Mouse (Mus musculus) liver, postnatal 0 days (tissue): Measurements from ENCODE around the gene Tll2. TPM values are rescaled to one million over a fixed set of nuclear protein-coding genes. Genes with fewer than 3 reads are reported as not detected.

ENCODE experiments used
- ATAC-seq: fragments of 200-750 bp; cut with Nextera tagmentation; 2 replicates; pipeline ENCODE4 v1.8.0; 2017; ENCODE audit warnings: mild to moderate bottlenecking, moderate library complexity
- DNase-seq: peaks from one replicate; pipeline ENCODE4 v3.0.0-alpha.2; 2016
- H3K27ac ChIP-seq: fragments of 300-500 bp; sonication (generic); 2 replicates; pipeline ENCODE4 v1.5.1; 2014; ENCODE audit warnings: antibody characterized with exemption, moderate library complexity, mild to moderate bottlenecking, low read depth
- H3K27me3 ChIP-seq: fragments of 300-500 bp; sonication (generic); 2 replicates; pipeline ENCODE4 v1.6.1; 2014; ENCODE audit warnings: low read length, control low read depth, mixed read lengths; ENCODE audit not compliant: insufficient read depth
- H3K36me3 ChIP-seq: fragments of 300-500 bp; sonication (generic); replicated peaks from 2 replicates; pipeline ENCODE4 v1.6.1; 2014; ENCODE audit warnings: mild to moderate bottlenecking, control low read depth, low read length, moderate library complexity, mixed read lengths; ENCODE audit not compliant: insufficient read depth
- H3K4me1 ChIP-seq: fragments of 300-500 bp; sonication (generic); 2 replicates; pipeline ENCODE4 v1.6.1; 2014; ENCODE audit warnings: antibody characterized with exemption, mild to moderate bottlenecking, control low read depth; ENCODE audit not compliant: insufficient read depth
- H3K4me2 ChIP-seq: fragments of 300-500 bp; sonication (generic); 2 replicates; pipeline ENCODE4 v1.6.1; 2014; ENCODE audit warnings: low read depth, mild to moderate bottlenecking, low read length, moderate library complexity, mixed read lengths
- H3K4me3 ChIP-seq: fragments of 300-500 bp; sonication (generic); 2 replicates; pipeline ENCODE4 v1.5.1; 2014; ENCODE audit warnings: low read depth, low read length
- H3K9ac ChIP-seq: fragments of 300-500 bp; sonication (generic); replicated peaks from 2 replicates; pipeline ENCODE4 v1.6.1; 2014; ENCODE audit warnings: mild to moderate bottlenecking, moderate library complexity
- H3K9me3 ChIP-seq: fragments of 300-500 bp; sonication (generic); 2 replicates; pipeline ENCODE4 v1.6.1; 2016; ENCODE audit warnings: mild to moderate bottlenecking, control low read depth, low read length, mixed read lengths
- CTCF ChIP-seq: sonication (generic); IDR thresholded peaks from 2 replicates; pipeline ENCODE4 v1.5.1; 2016; ENCODE audit warnings: antibody characterized with exemption, low read depth
- EP300 ChIP-seq: IDR thresholded peaks from 2 replicates; pipeline ENCODE4 v1.6.1; 2016; ENCODE audit warnings: antibody characterized with exemption, low read depth, mild to moderate bottlenecking
- WGBS: fragments of 180-500 bp; shearing (Covaris S2); extraction: QIAGEN DNeasy Blood & Tissue Kit; methylation state at CpG from one replicate; pipeline ENCODE4 v1.1.7; 2014; ENCODE audit not compliant: insufficient replicate concordance; 5-methylcytosine and 5-hydroxymethylcytosine counted together
- polyA plus RNA-seq: library from polyadenylated mRNA; unstranded; fragments of >200 nt; fragmentation: Nextera tagmentation; extraction: Ambion mirVana; gene quantifications from 2 replicates; pipeline ENCODE4 v1.2.1, GENCODE M21; 2015

Tll2 gene
- not detected in 2 replicates for polyA plus RNA-seq

DNA sequence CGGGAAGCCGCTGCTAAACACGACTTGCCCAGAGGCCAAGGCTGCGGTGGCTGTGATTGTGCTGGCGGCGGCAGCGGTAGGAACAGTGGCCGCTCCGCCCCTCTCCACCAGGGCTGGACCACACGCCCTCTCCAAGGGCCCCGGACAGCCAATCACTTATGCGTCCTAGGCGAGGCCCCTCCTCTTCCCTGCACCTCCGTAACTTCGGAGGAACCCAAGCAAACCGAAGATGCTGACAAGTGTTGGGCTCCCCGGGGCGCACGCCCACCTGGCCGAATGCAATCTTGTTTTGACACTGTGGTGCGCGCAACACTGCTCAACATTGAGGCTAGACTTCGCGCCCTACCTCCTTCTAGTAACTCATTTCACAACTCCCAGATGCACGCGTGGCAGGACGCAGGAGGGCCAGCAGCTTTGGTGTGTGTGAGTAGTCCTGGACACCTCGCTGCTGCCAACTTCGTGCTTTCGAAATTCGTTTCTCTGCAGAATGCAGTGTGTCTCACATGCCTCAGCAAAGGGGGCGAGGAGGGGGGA is at the start of gene Tll2:
Gene Tll2, minus strand, starts transcription at position 25 of the 534 bp plus-strand sequence.
- Histone ChIP-seq H3K4me1 (peaks cover 6% of the 10 kb centered on the region), H3K4me2 (peak within 1 kb of the TSS; percentile 53), H3K27me3 (peaks cover 30% of the 10 kb centered on the region), H3K4me3 (peak within 1 kb of the TSS; percentile 32), H3K27ac (no peak within 1 kb of the TSS), H3K36me3 (peaks cover 4% of the 10 kb centered on the region; the same call in 1 of the 2 replicates), H3K9me3 (no peaks in the 10 kb centered on the region), H3K9ac (no peak within 1 kb of the TSS; the same call in 1 of the 2 replicates)
- WGBS, result 2% methylated on average over 32 of the region's 32 CpGs
- peak; percentile 66 for ATAC-seq
- TF ChIP-seq CTCF (no peak), EP300 (no peak)
- DNase-seq, result peak; percentile 45

DNA sequence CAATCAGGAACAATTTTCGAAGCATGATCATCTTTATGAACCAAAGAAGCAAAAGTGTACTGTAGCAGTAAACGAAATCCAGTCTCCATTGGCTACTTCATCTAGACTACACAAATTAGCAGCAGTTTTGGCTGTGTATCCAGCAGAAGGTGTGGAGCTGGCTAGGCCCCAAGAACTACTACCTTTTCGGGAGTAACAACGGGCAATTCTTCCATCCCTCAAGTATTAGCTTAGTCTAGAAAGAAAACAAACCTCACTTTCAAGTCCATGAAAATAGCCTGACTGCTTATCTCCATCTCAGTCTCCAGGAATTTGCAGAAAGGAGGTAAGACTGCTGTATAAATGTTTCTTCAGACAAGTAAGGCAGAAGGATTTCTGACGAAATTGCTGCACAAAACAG is 47.9 kb upstream of the Tll2 start:
- DNase-seq (no peak), ATAC-seq (no peak)
- WGBS, result 74% methylated on average over 5 of the region's 5 CpGs
- Histone ChIP-seq H3K4me1 (peaks cover 9% of the 10 kb centered on the region; the same call in 1 of the 2 replicates), H3K9ac (no peak overlapping the region), H3K36me3 (peaks cover 18% of the 10 kb centered on the region), H3K4me3 (no peak overlapping the region), H3K27ac (no peak overlapping the region), H3K9me3 (no peaks in the 10 kb centered on the region), H3K27me3 (no peaks in the 10 kb centered on the region), H3K4me2 (no peak overlapping the region)
- no peak for TF ChIP-seq CTCF

DNA sequence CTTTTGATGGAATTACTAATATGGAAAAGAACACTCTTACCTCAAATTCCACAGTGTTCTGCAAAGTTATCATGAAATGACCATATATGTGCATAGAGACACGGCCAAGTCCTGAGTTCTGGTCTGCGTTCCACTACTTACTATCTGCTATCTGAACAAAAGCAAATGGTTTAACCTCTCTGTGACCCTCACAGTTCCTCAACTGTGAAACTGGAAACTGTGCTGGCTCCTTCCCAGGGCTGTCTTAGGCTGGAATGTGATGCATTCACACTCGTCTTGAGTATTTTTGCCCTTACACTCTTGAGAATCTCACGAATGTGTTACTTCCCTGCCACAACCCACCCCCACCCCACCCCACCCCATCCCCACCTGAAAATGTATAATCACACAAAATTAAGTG is 42.3 kb upstream of the Tll2 start:
- WGBS, result 73% methylated on average over 4 of the region's 4 CpGs
- Histone ChIP-seq H3K27me3 (no peaks in the 10 kb centered on the region), H3K4me1 (no peaks in the 10 kb centered on the region), H3K9me3 (no peaks in the 10 kb centered on the region), H3K9ac (no peak overlapping the region), H3K27ac (no peak overlapping the region), H3K36me3 (peaks cover 35% of the 10 kb centered on the region), H3K4me2 (no peak overlapping the region), H3K4me3 (no peak overlapping the region)
- TF ChIP-seq CTCF (no peak), EP300 (no peak)
- DNase-seq (no peak), ATAC-seq (no peak)

DNA sequence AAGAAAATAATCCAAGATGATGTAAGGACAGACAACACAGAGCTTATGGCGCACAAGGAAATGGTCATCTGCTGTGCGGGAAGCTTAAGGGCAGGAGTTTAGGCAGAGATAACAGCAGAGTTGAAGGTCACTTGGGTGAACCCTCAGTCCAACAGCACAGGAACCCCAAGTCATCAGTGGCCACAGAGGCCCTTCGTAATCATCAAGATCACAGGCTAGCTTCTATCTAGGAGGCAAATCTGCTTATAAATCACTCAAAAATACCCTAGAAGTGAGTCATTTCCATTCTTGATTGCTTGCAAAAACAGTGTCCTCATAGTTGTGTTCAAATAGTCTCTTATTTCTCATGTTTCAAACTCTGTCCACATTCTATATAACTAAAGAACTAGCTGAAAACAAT is 41.6 kb upstream of the Tll2 start:
- no peak for ATAC-seq
- Histone ChIP-seq H3K4me1 (no peaks in the 10 kb centered on the region), H3K9me3 (no peaks in the 10 kb centered on the region), H3K4me3 (no peak overlapping the region), H3K36me3 (peaks cover 39% of the 10 kb centered on the region), H3K9ac (no peak overlapping the region), H3K27me3 (no peaks in the 10 kb centered on the region), H3K27ac (no peak overlapping the region), H3K4me2 (no peak overlapping the region)
- 87% methylated on average over 3 of the region's 3 CpGs for WGBS
- TF ChIP-seq CTCF (no peak), EP300 (no peak)
- DNase-seq, result no peak

DNA sequence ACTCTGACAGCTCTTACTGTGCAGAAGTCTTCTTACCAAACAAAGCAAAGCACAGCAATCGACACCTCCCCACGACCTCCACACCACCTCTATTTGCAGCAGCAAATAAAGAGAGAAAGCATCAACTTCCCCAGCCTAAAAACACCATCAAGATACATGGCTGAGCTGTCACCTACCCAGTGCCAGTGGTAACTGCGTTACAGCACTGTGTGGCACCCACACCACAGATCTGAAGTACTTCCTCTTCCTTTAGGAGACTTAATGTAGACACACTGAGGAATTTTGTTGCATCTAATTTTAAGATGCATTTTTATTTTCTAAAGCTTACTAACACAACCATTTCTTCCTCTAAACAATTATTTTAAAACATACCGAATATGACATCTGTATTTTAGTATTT is 39.6 kb upstream of the Tll2 start:
- Histone ChIP-seq H3K4me3 (no peak overlapping the region), H3K9me3 (no peaks in the 10 kb centered on the region), H3K4me2 (no peak overlapping the region), H3K9ac (no peak overlapping the region), H3K4me1 (no peaks in the 10 kb centered on the region), H3K27me3 (no peaks in the 10 kb centered on the region), H3K27ac (no peak overlapping the region), H3K36me3 (peaks cover 51% of the 10 kb centered on the region)
- DNase-seq, result no peak
- no peak for ATAC-seq
- 63% methylated on average over 4 of the region's 4 CpGs for WGBS
- no peak for TF ChIP-seq CTCF
- no peak for TF ChIP-seq EP300

DNA sequence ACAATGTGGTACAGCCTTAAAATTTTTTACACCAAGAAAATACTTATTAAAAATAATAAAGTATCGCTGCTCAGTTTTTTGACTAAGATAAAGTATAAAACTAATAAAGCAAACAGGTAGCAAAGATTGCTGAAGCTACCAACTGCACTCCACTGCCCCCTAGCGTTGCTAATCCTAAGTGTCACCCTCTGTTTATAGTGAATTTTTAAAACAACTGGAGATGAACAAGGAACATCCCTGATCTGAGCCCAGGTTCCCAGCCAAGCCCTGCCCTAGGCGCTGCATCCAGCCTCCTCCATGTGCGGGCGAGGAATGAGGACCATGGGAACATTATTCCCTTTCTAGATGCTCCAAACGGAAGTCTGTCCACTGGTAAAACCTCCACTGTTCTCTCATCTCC is 37.9 kb upstream of the Tll2 start:
- Histone ChIP-seq H3K36me3 (peaks cover 59% of the 10 kb centered on the region), H3K4me1 (no peaks in the 10 kb centered on the region), H3K9me3 (no peaks in the 10 kb centered on the region), H3K9ac (no peak overlapping the region), H3K4me2 (no peak overlapping the region), H3K27me3 (no peaks in the 10 kb centered on the region), H3K27ac (no peak overlapping the region), H3K4me3 (no peak overlapping the region)
- ATAC-seq, result no peak
- WGBS, result 72% methylated on average over 6 of the region's 6 CpGs
- peak; percentile 52 for DNase-seq
- TF ChIP-seq CTCF, result peak; percentile 75
- TF ChIP-seq EP300, result no peak

DNA sequence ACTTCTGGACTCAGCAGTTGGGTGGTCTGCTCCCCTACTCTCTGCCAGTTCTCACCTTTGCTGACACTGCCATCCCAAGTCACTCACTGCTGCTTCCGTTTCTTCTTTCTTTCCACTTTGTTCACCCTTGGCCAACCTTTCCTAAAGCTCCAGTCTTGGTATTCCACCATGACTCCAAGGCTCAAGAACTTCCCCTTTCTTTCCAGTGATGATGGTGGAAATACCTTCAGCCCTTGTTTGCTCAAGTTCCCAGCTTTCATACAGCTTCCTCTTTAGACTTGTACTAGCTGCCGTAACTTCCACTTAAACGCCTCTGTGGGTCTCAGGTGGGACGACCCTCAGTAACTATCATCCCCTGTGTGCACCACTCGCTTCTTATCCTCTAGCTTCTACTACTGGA is 35.4 kb upstream of the Tll2 start:
- peaks cover 67% of the 10 kb centered on the region for H3K36me3 ChIP-seq
- no peak overlapping the region for H3K9ac ChIP-seq
- no peak for TF ChIP-seq EP300
- TF ChIP-seq CTCF, result no peak

More for the DNA sequence above, 35.4 kb upstream of the Tll2 start:
- DNase-seq, result no peak
- Histone ChIP-seq H3K9me3 (no peaks in the 10 kb centered on the region), H3K27ac (no peak overlapping the region), H3K4me2 (no peak overlapping the region), H3K27me3 (no peaks in the 10 kb centered on the region), H3K4me3 (no peak overlapping the region), H3K4me1 (no peaks in the 10 kb centered on the region)
- WGBS, result 77% methylated on average over 5 of the region's 5 CpGs
- ATAC-seq, result no peak
